Mouse (Mus musculus) neutrophil, adult 83 days (primary cell): Measurements from ENCODE around the gene Gm5065. TPM values are rescaled to one million over a fixed set of nuclear protein-coding genes. Genes with fewer than 3 reads are reported as not detected.

Experiments
- total RNA-seq, 2 experiments: library from RNA; stranded (reverse); gene quantifications; one replicate each; pipeline ENCODE4 v1.2.4; 2023

Gene Gm5065
- not detected for total RNA-seq

DNA sequence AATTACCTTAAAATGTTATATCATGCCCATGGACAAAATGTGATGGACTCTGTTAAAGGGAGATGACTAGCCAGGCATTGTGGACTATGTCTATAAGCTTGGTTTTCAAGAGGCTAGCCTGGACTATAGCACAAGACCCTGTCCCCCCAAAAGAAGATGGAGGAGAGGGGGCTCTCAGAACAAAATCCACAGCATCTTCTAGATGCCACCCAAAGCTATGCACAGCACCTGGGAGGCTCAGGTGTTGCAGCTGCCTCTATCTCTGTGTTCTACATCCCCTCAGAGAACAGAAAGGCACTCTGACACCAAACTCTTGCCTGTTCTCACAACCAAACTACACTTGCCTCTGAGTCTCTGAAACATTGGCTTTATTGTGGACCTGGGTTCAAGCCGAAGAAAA, at the start of gene Gm5065:
TSS of gene Gm5065 (plus strand) at position 301 of the 400 bp plus-strand sequence.

DNA sequence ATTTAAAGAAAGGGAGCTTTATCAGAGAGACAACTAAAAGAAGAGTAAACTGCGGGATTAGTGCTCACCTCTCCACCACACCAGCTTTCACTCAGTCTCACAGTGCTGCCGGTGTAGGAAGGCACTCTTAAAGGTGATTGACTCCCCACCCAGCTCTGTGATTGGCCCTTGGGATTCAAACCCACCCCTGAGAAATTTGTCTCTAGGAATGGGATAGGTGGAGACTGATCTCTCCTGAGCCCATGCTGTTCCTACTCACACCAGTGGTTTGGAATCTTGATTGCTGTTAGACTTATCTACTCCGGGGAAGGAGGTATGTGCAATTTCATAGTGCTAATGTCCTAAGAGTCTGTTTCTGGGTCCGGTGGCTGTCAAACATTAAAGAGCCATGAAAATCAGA, 598 bp downstream of the Gm5065 start, which contains the start of gene Nlrp2:
TSS of gene Nlrp2 (minus strand) at position 101 of the 400 bp plus-strand sequence.

Other genes starting within 250 kb of the Gm5065 start
- not detected for gene Rfpl4, start 233.6 kb upstream of the Gm5065 start, total RNA-seq
- gene Rasl2-9, start 224.6 kb upstream of the Gm5065 start, total RNA-seq = not detected
- gene Vmn1r55, start 200.9 kb upstream of the Gm5065 start, total RNA-seq = not detected
- not detected for gene Vmn1r56, start 153.8 kb upstream of the Gm5065 start, total RNA-seq
- not detected for gene Vmn1r57, start 132.0 kb upstream of the Gm5065 start, total RNA-seq
- gene Nlrp2, start 498 bp downstream of the Gm5065 start, total RNA-seq = not detected
- not detected for gene Vmn1r58, start 62.9 kb downstream of the Gm5065 start, total RNA-seq
- not detected for gene Vmn1r59, start 106.2 kb downstream of the Gm5065 start, total RNA-seq
- gene Vmn2r28, start 143.4 kb downstream of the Gm5065 start, total RNA-seq = not detected
- not detected for gene Vmn1r60, start 196.8 kb downstream of the Gm5065 start, total RNA-seq